Mouse (Mus musculus): ENCODE measurements around the gene Scrg1.

DNA sequence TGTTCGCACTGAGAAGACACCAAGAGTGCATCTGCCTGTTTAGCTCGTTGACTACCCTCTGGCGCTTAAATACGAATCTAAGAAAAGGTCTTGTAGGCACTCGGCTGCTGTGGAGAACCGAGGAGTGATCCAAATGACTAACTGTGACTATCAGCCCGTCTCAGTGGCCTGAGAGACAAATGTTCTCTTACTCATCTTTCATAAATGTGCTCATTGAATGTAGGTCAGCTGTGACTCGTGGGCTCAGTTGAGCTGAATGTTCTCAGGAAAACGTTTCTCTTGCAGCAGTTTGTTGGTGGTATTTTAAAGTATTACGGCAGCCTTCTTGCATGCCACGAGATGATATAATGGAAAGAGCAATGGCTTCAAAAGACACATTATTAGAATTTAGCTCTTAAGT, 24.8 kb upstream of the Scrg1 start:
- TF ChIP-seq EP300 (IDR thresholded peaks at IDR 0.05; ENCODE audit: low read depth) (no peak), CTCF (IDR thresholded peaks at IDR 0.05; ENCODE audit: low read depth) (no peak)
